Mouse (Mus musculus): ENCODE measurements around the gene Mapk8ip1. TPM values are rescaled to one million over a fixed set of nuclear protein-coding genes. Genes with fewer than 3 reads are reported as not detected.
A peak's percentile ranks its signal among the peaks of the same experiment; 100 is the strongest.

The Mapk8ip1 gene
- polyA plus RNA-seq, 1 experiment from 2014 or later = 64.3 TPM

GRCm38 (mm10) chr2:92421723-92422387 lies 20.8 kb upstream of the Mapk8ip1 start:
- ATAC-seq (ENCODE audit: low read depth) = no peak
- Histone ChIP-seq H3K36me3 (ENCODE audit: control insufficient read depth, insufficient read depth, low read length) (peaks cover 40% of the 10 kb centered on the region), H3K9me3 (ENCODE audit: control insufficient read depth, low read length) (no peaks in the 10 kb centered on the region), H3K4me2 (ENCODE audit: low read depth, low read length) (no peak overlapping the region), H3K4me3 (ENCODE audit: low read depth, low read length) (no peak overlapping the region), H3K4me1 (ENCODE audit: control insufficient read depth, insufficient read depth, low read length) (peaks cover 11% of the 10 kb centered on the region; the same call in 1 of the 2 replicates), H3K27me3 (ENCODE audit: control insufficient read depth, insufficient read depth, low read length) (no peaks in the 10 kb centered on the region), H3K9ac (replicated peaks; ENCODE audit: low read depth, low read length) (no peak overlapping the region), H3K27ac (ENCODE audit: low read depth, low read length) (no peak overlapping the region)
- 94% methylated on average over 7 of the region's 7 CpGs for WGBS

DNA sequence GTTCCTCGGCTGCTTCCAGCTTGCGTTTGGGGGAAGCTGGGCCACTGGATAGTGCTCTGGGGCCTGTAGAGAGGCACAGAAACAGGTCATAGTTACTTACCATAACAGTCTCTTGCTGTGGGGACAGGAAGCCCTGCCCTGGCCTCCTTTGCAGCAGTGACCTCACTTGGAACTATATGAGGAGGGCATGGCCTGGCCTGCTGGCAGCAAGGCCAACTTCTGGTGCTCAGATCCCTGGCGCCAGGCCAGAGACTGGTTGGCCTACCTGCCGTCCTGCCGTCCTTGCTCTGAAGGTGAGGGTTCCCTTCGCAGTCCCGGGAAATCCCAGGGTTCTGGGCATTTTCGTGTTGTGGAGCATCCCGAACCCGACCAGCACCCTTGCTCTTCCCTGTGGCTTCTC lies 10.6 kb upstream of the Mapk8ip1 start:
- Histone ChIP-seq H3K4me3 (ENCODE audit: low read depth, low read length) (no peak overlapping the region), H3K4me2 (ENCODE audit: low read depth, low read length) (no peak overlapping the region), H3K4me1 (ENCODE audit: control insufficient read depth, insufficient read depth, low read length) (no peaks in the 10 kb centered on the region), H3K27me3 (ENCODE audit: control insufficient read depth, insufficient read depth, low read length) (no peaks in the 10 kb centered on the region), H3K9ac (replicated peaks; ENCODE audit: low read depth, low read length) (no peak overlapping the region), H3K36me3 (ENCODE audit: control insufficient read depth, insufficient read depth, low read length) (peaks cover 64% of the 10 kb centered on the region), H3K27ac (ENCODE audit: low read depth, low read length) (no peak overlapping the region), H3K9me3 (ENCODE audit: control insufficient read depth, low read length) (no peaks in the 10 kb centered on the region)
- ATAC-seq (ENCODE audit: low read depth) = no peak
- 94% methylated on average over 10 of the region's 10 CpGs for WGBS

GRCm38 (mm10) chr2:92408309-92409045 lies 7.4 kb upstream of the Mapk8ip1 start:
- no peak overlapping the region for H3K4me3 ChIP-seq (ENCODE audit: low read depth, low read length)
- H3K4me2 ChIP-seq (ENCODE audit: low read depth, low read length) = no peak overlapping the region
- 88% methylated on average over 18 of the region's 18 CpGs for WGBS
- no peak for ATAC-seq (ENCODE audit: low read depth)
- no peak overlapping the region for H3K9ac ChIP-seq (replicated peaks; ENCODE audit: low read depth, low read length)
- H3K27me3 ChIP-seq (ENCODE audit: control insufficient read depth, insufficient read depth, low read length) = no peaks in the 10 kb centered on the region
- H3K36me3 ChIP-seq (ENCODE audit: control insufficient read depth, insufficient read depth, low read length) = peaks cover 44% of the 10 kb centered on the region
- H3K9me3 ChIP-seq (ENCODE audit: control insufficient read depth, low read length) = no peaks in the 10 kb centered on the region
- no peak overlapping the region for H3K27ac ChIP-seq (ENCODE audit: low read depth, low read length)
- peaks cover 6% of the 10 kb centered on the region; the same call in 1 of the 2 replicates for H3K4me1 ChIP-seq (ENCODE audit: control insufficient read depth, insufficient read depth, low read length)

DNA sequence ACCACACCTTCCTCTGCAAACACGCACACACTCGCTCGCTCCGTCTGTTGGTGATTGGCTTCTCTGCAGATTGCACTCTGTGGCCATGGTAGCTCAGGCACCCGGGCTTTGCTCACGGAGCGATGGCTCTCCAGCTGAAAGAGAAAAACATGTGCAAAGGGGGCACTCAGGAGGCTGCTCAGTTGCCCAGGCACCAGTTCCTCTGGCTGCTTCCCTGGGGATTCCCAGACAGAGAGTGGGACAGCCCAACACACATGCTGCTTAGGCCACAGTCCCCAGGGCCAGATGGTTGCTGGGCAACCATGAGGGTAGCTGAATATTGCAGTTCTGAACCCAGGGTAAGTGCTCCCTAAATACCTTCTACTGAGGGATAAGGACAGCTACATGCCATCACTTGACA lies 4.6 kb upstream of the Mapk8ip1 start:
- no peak overlapping the region for H3K4me2 ChIP-seq (ENCODE audit: low read depth, low read length)
- H3K27me3 ChIP-seq (ENCODE audit: control insufficient read depth, insufficient read depth, low read length) = no peaks in the 10 kb centered on the region
- WGBS = 75% methylated on average over 7 of the region's 7 CpGs
- no peak overlapping the region for H3K9ac ChIP-seq (replicated peaks; ENCODE audit: low read depth, low read length)
- ATAC-seq (ENCODE audit: low read depth) = peak; percentile 52; the same call in 1 of the 2 replicates
- peaks cover 6% of the 10 kb centered on the region; the same call in 1 of the 2 replicates for H3K4me1 ChIP-seq (ENCODE audit: control insufficient read depth, insufficient read depth, low read length)
- no peaks in the 10 kb centered on the region for H3K9me3 ChIP-seq (ENCODE audit: control insufficient read depth, low read length)
- H3K4me3 ChIP-seq (ENCODE audit: low read depth, low read length) = no peak overlapping the region
- H3K36me3 ChIP-seq (ENCODE audit: control insufficient read depth, insufficient read depth, low read length) = peaks cover 19% of the 10 kb centered on the region
- 0 out of 2 replicates have a peak overlapping the region, but pooled peaks have one; percentile 44 for H3K27ac ChIP-seq (ENCODE audit: low read depth, low read length)

- 93% methylated on average over 6 of the region's 6 CpGs for WGBS
- H3K9ac ChIP-seq (replicated peaks; ENCODE audit: low read depth, low read length) = no peak overlapping the region
Measured at GRCm38 (mm10) chr2:92404737-92405136, 3.7 kb upstream of the Mapk8ip1 start.

DNA sequence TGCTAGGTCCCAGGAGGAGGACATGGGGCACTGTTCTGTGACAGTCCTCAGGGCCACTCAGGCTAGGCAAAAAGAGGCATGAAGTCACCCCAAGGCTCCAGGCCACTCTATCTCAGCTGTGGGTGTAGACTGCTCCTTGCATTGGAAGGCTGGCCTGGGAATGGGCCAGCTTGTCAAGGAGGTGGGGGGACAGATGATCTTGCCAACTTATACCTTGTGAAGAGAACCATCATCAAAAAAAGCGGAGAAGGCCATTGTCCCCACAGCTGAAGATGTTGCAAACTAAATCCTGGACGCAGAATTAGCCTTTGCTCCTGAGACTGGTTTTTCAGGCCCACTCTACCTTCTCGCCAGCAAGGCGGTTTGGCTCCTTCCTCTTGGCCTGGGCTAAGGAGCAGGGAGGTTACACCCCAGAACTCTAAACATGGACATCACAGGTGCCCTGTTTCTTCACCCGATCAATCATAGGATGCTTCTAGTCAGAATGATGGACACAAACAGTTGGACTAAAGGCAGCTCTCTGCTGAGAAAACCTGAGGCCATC lies 2.8 kb upstream of the Mapk8ip1 start:
- H3K4me1 ChIP-seq (ENCODE audit: control insufficient read depth, insufficient read depth, low read length) = peaks cover 14% of the 10 kb centered on the region
- H3K4me3 ChIP-seq (ENCODE audit: low read depth, low read length) = no peak overlapping the region
- no peak overlapping the region for H3K27ac ChIP-seq (ENCODE audit: low read depth, low read length)
- H3K9ac ChIP-seq (replicated peaks; ENCODE audit: low read depth, low read length) = no peak overlapping the region
- no peaks in the 10 kb centered on the region for H3K27me3 ChIP-seq (ENCODE audit: control insufficient read depth, insufficient read depth, low read length)
- H3K36me3 ChIP-seq (ENCODE audit: control insufficient read depth, insufficient read depth, low read length) = 0 out of 2 replicates have a peak, but pooled peaks cover 8% of the 10 kb centered on the region
- WGBS = 96% methylated on average over 5 of the region's 5 CpGs
- no peak for ATAC-seq (ENCODE audit: low read depth)
- no peaks in the 10 kb centered on the region for H3K9me3 ChIP-seq (ENCODE audit: control insufficient read depth, low read length)
- no peak overlapping the region for H3K4me2 ChIP-seq (ENCODE audit: low read depth, low read length)

More at GRCm38 (mm10) chr2:92404737-92405136, 3.7 kb upstream of the Mapk8ip1 start:
- no peak for ATAC-seq (ENCODE audit: low read depth)
- Histone ChIP-seq H3K27ac (ENCODE audit: low read depth, low read length) (0 out of 2 replicates have a peak overlapping the region, but pooled peaks have one; percentile 44), H3K27me3 (ENCODE audit: control insufficient read depth, insufficient read depth, low read length) (no peaks in the 10 kb centered on the region), H3K36me3 (ENCODE audit: control insufficient read depth, insufficient read depth, low read length) (peaks cover 11% of the 10 kb centered on the region), H3K9me3 (ENCODE audit: control insufficient read depth, low read length) (no peaks in the 10 kb centered on the region), H3K4me3 (ENCODE audit: low read depth, low read length) (no peak overlapping the region), H3K4me2 (ENCODE audit: low read depth, low read length) (no peak overlapping the region), H3K4me1 (ENCODE audit: control insufficient read depth, insufficient read depth, low read length) (peaks cover 6% of the 10 kb centered on the region; the same call in 1 of the 2 replicates)

DNA sequence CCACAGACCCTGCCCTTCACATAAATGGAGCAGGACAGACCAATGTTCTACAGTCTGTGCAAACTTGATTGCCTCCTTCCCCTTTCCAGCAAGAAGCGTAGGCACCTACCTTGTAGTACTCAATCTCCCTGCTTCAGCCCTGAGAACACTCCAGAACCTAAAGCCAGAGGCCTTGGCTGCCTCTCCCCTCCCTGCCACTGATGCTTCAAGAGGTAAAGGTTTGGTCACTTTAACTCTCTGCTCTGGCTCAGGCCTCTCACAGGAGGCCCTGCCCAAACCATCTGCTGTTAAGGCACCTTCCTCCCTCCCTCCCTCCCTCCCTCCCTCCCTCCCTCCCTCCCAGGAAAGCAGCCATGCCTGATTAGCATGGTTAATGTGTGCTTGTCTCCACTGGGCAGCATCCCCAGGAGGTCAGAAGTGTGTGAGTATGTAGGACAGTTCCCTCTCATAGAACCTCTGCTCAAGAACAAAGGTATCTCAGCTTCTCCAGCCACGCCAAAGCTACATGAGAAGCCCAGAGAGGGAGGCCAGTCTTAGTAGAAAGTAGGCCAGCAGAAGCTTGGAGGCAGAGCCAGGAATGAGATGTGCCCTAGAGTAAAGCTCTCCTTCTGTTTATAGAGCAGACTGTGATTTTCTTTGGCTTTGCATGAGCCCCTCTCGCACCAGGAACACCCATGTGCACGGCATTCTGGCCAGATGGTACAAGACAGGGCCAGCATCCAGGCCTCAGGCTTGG lies 1.7 kb upstream of the Mapk8ip1 start:
- WGBS = 64% methylated on average over 4 of the region's 4 CpGs
- peaks cover 19% of the 10 kb centered on the region for H3K4me1 ChIP-seq (ENCODE audit: control insufficient read depth, insufficient read depth, low read length)
- no peak overlapping the region for H3K9ac ChIP-seq (replicated peaks; ENCODE audit: low read depth, low read length)
- H3K27ac ChIP-seq (ENCODE audit: low read depth, low read length) = no peak overlapping the region
- no peaks in the 10 kb centered on the region for H3K27me3 ChIP-seq (ENCODE audit: control insufficient read depth, insufficient read depth, low read length)
- H3K9me3 ChIP-seq (ENCODE audit: control insufficient read depth, low read length) = no peaks in the 10 kb centered on the region
- H3K36me3 ChIP-seq (ENCODE audit: control insufficient read depth, insufficient read depth, low read length) = 0 out of 2 replicates have a peak, but pooled peaks cover 4% of the 10 kb centered on the region
- no peak for ATAC-seq (ENCODE audit: low read depth)
- H3K4me2 ChIP-seq (ENCODE audit: low read depth, low read length) = no peak overlapping the region
- no peak overlapping the region for H3K4me3 ChIP-seq (ENCODE audit: low read depth, low read length)

DNA sequence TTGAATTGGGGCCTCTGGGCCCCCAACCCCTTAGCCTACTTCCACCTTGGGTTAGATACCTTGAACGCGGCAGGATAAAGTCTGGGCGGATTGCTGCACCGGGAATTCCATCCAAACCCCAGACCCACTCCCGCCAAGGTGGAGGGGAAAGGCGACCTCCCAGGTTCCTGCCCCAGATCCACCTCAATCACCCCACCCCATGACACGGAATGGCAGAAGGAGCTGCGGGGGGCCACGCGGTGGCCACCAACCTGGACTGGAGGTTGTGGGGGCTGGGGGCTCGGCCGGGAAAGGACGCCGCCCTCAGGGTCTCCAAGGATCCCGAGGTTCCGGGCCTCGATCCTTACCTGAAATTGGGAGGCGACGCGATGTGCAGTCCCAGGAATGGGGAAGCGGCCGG lies 381 bp downstream of the Mapk8ip1 start:
- Histone ChIP-seq H3K4me1 (ENCODE audit: control insufficient read depth, insufficient read depth, low read length) (peaks cover 18% of the 10 kb centered on the region), H3K27me3 (ENCODE audit: control insufficient read depth, insufficient read depth, low read length) (no peaks in the 10 kb centered on the region), H3K9ac (replicated peaks; ENCODE audit: low read depth, low read length) (peak overlapping the region; percentile 84), H3K36me3 (ENCODE audit: control insufficient read depth, insufficient read depth, low read length) (no peaks in the 10 kb centered on the region), H3K9me3 (ENCODE audit: control insufficient read depth, low read length) (no peaks in the 10 kb centered on the region), H3K4me2 (ENCODE audit: low read depth, low read length) (peak overlapping the region; percentile 57), H3K4me3 (ENCODE audit: low read depth, low read length) (peak overlapping the region; percentile 83), H3K27ac (ENCODE audit: low read depth, low read length) (peak overlapping the region; percentile 56)
- WGBS = 3% methylated on average over 22 of the region's 22 CpGs
- ATAC-seq (ENCODE audit: low read depth) = 0 out of 2 replicates have a peak, but pooled peaks have one; percentile 14

Measured in neural tube, embryonic 14.5 days (tissue).